Comparison of ENCODE assay signal across 19 mouse cellular contexts in the genomic region with DNA sequence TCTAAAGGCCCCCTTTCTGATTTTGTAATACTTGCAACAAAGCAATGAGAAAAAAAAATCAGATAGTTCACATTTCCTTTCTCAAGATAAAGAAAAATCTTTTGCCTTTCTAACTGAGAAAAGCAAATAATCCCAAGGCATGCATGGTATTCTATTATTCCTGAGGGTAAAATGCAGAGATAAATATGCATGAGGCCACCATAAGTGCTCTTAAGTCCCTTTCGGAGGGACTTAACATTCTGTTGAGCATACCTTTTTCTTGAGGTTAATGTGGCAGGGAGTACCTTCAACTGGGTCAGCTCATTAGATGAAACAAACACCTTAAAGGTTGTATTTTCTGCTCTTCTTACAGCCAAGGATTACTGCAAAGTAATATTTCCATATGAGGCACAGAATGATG.
DNase-seq lines count a peak whose midpoint lies in the region; ATAC-seq and TF ChIP-seq lines count a peak whose summit lies in the region.
"Had no signal": no experiment of that assay in that cellular context is flagged by ENCODE, and none has a peak within 500 bp of the region (broad histone marks: within the 10 kb centered on the region; RNA-seq: fewer than 3 reads in every experiment).

No protein-coding gene starts in this region.

- 50% methylated on average over 1 of the region's 1 CpGs for WGBS in lung, postnatal 0 days
- WGBS in lung, adult 2 months, result 78% methylated on average over 1 of the region's 1 CpGs

- ATAC-seq in lung, postnatal 0 days, result peak; percentile 58; the same call in 1 of the 2 replicates
- ATAC-seq: activated CD4-positive, CD25-positive, alpha-beta regulatory T cell, adult 4 months; CD4-positive, CD25-positive, alpha-beta regulatory T cell, adult 4 months; Patski had no signal

- no peaks in the 10 kb centered on the region for H3K36me3 ChIP-seq in lung, postnatal 0 days (ENCODE audit: insufficient read depth, low read length)

- TF ChIP-seq POLR2A in lung, adult 2 months (IDR thresholded peaks at IDR 0.05; ENCODE audit: borderline replicate concordance, extremely low read depth, low read depth, low read length), result no peak

- H3K4me1 ChIP-seq in lung, postnatal 0 days (ENCODE audit: insufficient read depth, low read depth, low read length), result no peaks in the 10 kb centered on the region
- H3K4me1 ChIP-seq in lung, adult 2 months (ENCODE audit: control insufficient read depth, insufficient read depth, low read length), result no peaks in the 10 kb centered on the region

- no peaks in the 10 kb centered on the region for H3K9me3 ChIP-seq in lung, postnatal 0 days (ENCODE audit: low read length)
- H3K9me3 ChIP-seq: G1E had no signal

- no peak overlapping the region for H3K4me3 ChIP-seq in lung, postnatal 0 days (ENCODE audit: low read depth, low read length)
- H3K4me3 ChIP-seq in lung, adult 2 months (replicated peaks; ENCODE audit: extremely low read depth, low read depth, low read length), result no peak overlapping the region

- no peak overlapping the region for H3K27ac ChIP-seq in lung, postnatal 0 days (ENCODE audit: low read length)

- peak; percentile 22 for DNase-seq in lung, postnatal 0 days (ENCODE audit: low spot score)
- no peak for DNase-seq in lung, postnatal 36 days
- peak; percentile 16 for DNase-seq in lung, postnatal 25 days (ENCODE audit: low spot score)
- DNase-seq in lung, adult 2 months, result no peak
- DNase-seq: adrenal gland, adult 2 months; adrenal gland, adult 8-10 months; adrenal gland, postnatal 10 days; adrenal gland, postnatal 14 days; adrenal gland, postnatal 25 days; adrenal gland, postnatal 36 days; B cell, adult 2 months; cerebellum, adult 11 months; cerebellum, adult 11-12 months; cerebellum, adult 18-20 months had no signal

- no peak for TF ChIP-seq CTCF in lung, postnatal 0 days (IDR thresholded peaks at IDR 0.05)
- TF ChIP-seq CTCF in lung, adult 2 months (IDR thresholded peaks at IDR 0.05; ENCODE audit: insufficient read depth, low read length), result no peak

- H3K27me3 ChIP-seq in lung, postnatal 0 days (replicated peaks; ENCODE audit: insufficient read depth, low read length), result no peaks in the 10 kb centered on the region
- H3K27me3 ChIP-seq: CH12.LX had no signal

- no peak overlapping the region for H3K4me2 ChIP-seq in lung, postnatal 0 days (replicated peaks; ENCODE audit: low read depth, low read length)

- peak; percentile 69 for TF ChIP-seq EP300 in lung, postnatal 0 days (IDR thresholded peaks at IDR 0.05)

- H3K9ac ChIP-seq in lung, postnatal 0 days (replicated peaks; ENCODE audit: low read depth), result no peak overlapping the region

Comparison
In these comparisons a context has a peak if more than half of its experiments do, and no peak if none do; other contexts are left out.
1. DNase-seq: peak in lung, postnatal 0 days (single experiment) and lung, postnatal 25 days (single experiment); none in lung, postnatal 36 days (single experiment) and lung, adult 2 months (single experiment).